Mouse (Mus musculus) erythroblast, embryonic 14.5 days (primary cell): Measurements from ENCODE around the gene Adamts7.

Experiments used
- GATA1 ChIP-seq: IDR thresholded peaks from 2 replicates; pipeline ENCODE4 v1.6.1; 2012; ENCODE audit warnings: low read length, inconsistent platforms, mixed read lengths
- TAL1 ChIP-seq: IDR thresholded peaks from 3 replicates; pipeline ENCODE4 v1.6.1; 2012; ENCODE audit warnings: low read length, inconsistent platforms, mixed read lengths

- TF ChIP-seq GATA1 (no peak), TAL1 (no peak)
Observed at GRCm38 (mm10) chr9:90207808-90208207, 44.9 kb downstream of the Adamts7 start.
